Mouse (Mus musculus) kidney, adult 2 months (tissue): ENCODE data around the gene Arhgap6. TPM values are rescaled to one million over a fixed set of nuclear protein-coding genes. Genes with fewer than 3 reads are reported as not detected.

Source experiments
- DNase-seq: peaks from one replicate; pipeline ENCODE4 v3.0.0; 2021
- H3K27ac ChIP-seq: fragments of 200-500 bp; 2 replicates; pipeline ENCODE4 v1.5.1; 2012; ENCODE audit warnings: low read depth, low read length, control low read depth, inconsistent platforms; ENCODE audit not compliant: insufficient read depth
- H3K27me3 ChIP-seq: fragments of 200-500 bp; replicated peaks from 2 replicates; pipeline ENCODE4 v1.6.1; 2012; ENCODE audit warnings: mild to moderate bottlenecking, moderate library complexity, low read length, inconsistent platforms; ENCODE audit not compliant: control insufficient read depth, insufficient read depth
- H3K36me3 ChIP-seq: fragments of 200-500 bp; 2 replicates; pipeline ENCODE4 v1.6.1; 2012; ENCODE audit warnings: mild to moderate bottlenecking, moderate library complexity, low read length, inconsistent platforms; ENCODE audit not compliant: control insufficient read depth, insufficient read depth
- H3K4me1 ChIP-seq: fragments of 200-500 bp; 2 replicates; pipeline ENCODE4 v1.6.1; 2011; ENCODE audit warnings: low read length; ENCODE audit not compliant: control insufficient read depth, insufficient read depth
- H3K4me3 ChIP-seq: fragments of 200-500 bp; 2 replicates; pipeline ENCODE4 v1.5.1; 2011; ENCODE audit warnings: mild to moderate bottlenecking, low read depth, low read length, control low read depth; ENCODE audit not compliant: insufficient read depth
- CTCF ChIP-seq: fragments of 200-500 bp; conservative IDR thresholded peaks from 2 replicates; pipeline ENCODE4 v1.5.1; 2011; ENCODE audit warnings: low read depth, mild to moderate bottlenecking, control low read depth, low read length, moderate library complexity, mixed read lengths; ENCODE audit not compliant: insufficient read depth, insufficient read length
- POLR2A ChIP-seq: fragments of 200-500 bp; IDR thresholded peaks from one replicate; pipeline ENCODE4 v1.6.1; 2011; ENCODE audit warnings: low read depth, low read length, control low read depth
- WGBS: fragments of 180-500 bp; shearing (Covaris S2); methylation state at CpG from one replicate; pipeline ENCODE4 v1.1.7; 2018; 5-methylcytosine and 5-hydroxymethylcytosine counted together
- polyA plus RNA-seq: library from polyadenylated mRNA; depleted of rRNA; stranded (reverse); fragments of >200 nt; gene quantifications from 2 replicates; pipeline ENCODE4 v1.2.3, GENCODE M21; 2012

Arhgap6 gene
- polyA plus RNA-seq, 1 experiment = 3.9 TPM

DNA sequence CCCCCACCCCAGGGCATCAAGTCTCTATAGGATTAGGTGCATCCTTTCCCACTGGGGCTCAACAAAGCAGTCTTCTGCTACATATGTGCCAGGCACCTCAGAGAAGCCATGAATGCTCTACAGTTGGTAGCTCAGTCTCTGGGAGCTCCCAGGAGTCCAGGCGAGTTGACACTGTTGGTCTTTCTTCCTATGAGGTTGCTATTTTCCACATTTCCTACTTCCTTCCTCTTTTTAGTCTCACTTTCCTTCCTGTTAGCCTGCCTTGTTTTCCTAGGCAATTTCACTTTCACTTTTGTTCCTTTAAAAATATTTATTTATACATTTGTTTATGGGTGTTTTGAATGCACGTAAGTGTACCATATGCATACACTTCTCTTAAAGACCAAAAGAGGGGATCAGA is 29.3 kb downstream of the Arhgap6 start:
- Histone ChIP-seq H3K27me3 (no peaks in the 10 kb centered on the region), H3K27ac (no peak overlapping the region), H3K4me3 (no peak overlapping the region), H3K4me1 (no peaks in the 10 kb centered on the region; the same call in 1 of the 2 replicates), H3K36me3 (no peaks in the 10 kb centered on the region)
- DNase-seq = no peak
- TF ChIP-seq POLR2A (no peak), CTCF (no peak)
- 72% methylated on average over 2 of the region's 2 CpGs for WGBS

DNA sequence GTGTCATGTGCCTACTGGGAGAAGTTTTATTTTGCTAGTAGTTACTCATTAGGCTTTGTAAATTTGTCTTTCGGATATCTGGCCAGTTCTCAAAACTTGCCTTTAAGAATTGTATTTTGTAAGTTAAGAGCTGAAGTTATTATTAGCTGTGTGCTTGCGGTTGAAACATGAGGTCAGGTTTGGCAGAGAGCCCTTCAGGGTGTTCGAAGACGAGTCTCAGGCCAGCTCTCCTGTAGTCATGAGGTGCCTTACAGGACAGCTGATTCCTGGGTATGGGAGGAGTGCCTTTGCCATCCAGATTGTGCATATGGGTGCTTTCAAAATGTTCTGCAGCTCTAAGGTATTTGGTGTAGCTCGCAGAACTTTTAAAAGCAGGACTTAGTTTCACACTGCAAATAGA is 37.4 kb downstream of the Arhgap6 start:
- peak; percentile 8 for DNase-seq
- no peak overlapping the region for H3K27ac ChIP-seq
- H3K4me3 ChIP-seq = no peak overlapping the region
- TF ChIP-seq CTCF (no peak), POLR2A (no peak)
- H3K36me3 ChIP-seq = no peaks in the 10 kb centered on the region
- H3K4me1 ChIP-seq = no peaks in the 10 kb centered on the region; the same call in 1 of the 2 replicates
- no peaks in the 10 kb centered on the region for H3K27me3 ChIP-seq
- WGBS = 39% methylated on average over 5 of the region's 5 CpGs

DNA sequence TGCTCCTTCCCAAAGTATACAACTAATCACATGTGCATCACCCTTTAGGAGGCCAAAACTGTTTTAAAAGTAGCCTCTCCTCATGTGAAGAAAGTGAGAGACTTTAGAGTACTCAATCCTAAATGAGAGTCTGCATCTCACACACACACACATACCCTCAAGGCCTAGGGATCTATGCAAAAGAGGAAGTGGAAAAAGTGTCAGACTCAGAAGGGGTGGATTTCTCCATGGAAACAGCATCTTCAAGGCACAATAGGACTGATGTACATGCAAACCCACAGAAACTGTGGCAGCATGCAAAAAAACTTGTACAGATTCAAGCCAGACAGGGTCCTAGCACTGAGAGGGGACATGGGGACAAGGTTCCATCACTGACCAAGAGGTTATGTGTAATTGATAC is 53.2 kb downstream of the Arhgap6 start:
- Histone ChIP-seq H3K4me1 (no peaks in the 10 kb centered on the region), H3K4me3 (no peak overlapping the region), H3K27ac (no peak overlapping the region), H3K27me3 (no peaks in the 10 kb centered on the region), H3K36me3 (no peaks in the 10 kb centered on the region)
- TF ChIP-seq POLR2A = no peak
- no peak for TF ChIP-seq CTCF
- DNase-seq = no peak

DNA sequence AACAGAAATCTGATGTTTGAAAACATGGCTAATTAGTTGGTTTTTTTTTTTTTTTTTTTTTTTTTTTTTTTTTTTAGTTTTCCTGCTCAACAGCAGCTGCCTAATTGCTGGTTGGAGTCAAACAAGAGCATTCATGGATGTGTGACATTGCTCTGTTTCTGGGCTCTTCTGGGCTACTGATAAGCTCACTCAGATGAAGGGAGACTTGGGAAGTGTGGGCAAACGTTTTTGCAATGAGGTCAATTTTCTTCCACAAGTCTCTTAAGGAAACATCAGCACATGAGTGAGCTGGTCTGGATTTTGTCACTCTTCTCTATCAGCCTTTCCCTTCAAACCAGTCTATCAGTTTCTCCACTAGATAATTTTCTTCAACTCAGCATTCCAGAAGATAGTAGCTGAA is 79.8 kb downstream of the Arhgap6 start:
- Histone ChIP-seq H3K27ac (no peak overlapping the region), H3K4me3 (no peak overlapping the region), H3K27me3 (no peaks in the 10 kb centered on the region), H3K4me1 (no peaks in the 10 kb centered on the region), H3K36me3 (no peaks in the 10 kb centered on the region)
- TF ChIP-seq POLR2A (no peak), CTCF (no peak)
- DNase-seq = no peak
- WGBS = 15% methylated on average over 1 of the region's 1 CpGs

DNA sequence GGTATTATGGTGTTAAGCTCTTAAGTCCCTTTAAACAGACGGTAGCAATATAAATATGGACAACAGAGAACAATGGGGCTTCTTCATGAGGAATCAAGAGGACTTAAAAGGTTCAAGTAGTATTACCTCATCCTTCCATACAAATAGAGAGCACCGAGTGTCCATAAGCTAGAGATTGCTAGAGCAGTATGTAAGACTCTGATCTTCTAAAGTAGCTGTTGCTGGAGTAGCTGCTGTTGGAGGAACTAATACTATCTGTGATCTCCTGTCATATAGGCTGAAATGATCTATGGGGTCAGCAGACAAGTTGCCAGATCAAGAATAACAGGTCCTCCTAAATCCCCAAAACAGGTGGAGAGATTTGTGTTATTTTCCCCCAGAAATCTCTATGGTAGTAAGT is 108.7 kb downstream of the Arhgap6 start:
- no peak overlapping the region for H3K4me3 ChIP-seq
- WGBS = 85% methylated on average over 2 of the region's 2 CpGs
- TF ChIP-seq POLR2A = no peak
- TF ChIP-seq CTCF = no peak

DNA sequence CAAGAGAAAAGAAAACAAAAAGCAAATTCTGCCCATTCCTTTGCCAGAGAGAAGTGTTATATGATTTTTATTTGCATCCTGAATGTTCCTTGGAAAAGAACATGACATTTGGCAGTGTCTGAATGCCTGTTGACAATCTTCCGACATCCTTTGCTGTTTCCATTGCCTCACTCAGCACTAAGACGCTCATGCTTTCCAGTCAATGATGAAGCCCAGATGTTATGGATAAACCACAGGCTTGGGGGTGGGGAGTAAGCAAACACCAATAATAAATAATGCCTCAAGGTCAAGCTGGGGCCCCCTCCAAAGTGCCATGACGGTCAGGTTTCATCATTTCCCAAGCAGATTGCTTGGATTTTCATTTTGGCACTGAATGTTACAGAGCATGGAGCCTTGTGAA is 109.2 kb downstream of the Arhgap6 start:
- H3K27ac ChIP-seq = no peak overlapping the region
- no peaks in the 10 kb centered on the region for H3K4me1 ChIP-seq
- TF ChIP-seq POLR2A (no peak), CTCF (no peak)
- H3K36me3 ChIP-seq = no peaks in the 10 kb centered on the region
- no peaks in the 10 kb centered on the region for H3K27me3 ChIP-seq
- no peak for DNase-seq
- no peak overlapping the region for H3K4me3 ChIP-seq
- 71% methylated on average over 3 of the region's 3 CpGs for WGBS

More for the DNA sequence above, 108.7 kb downstream of the Arhgap6 start:
- Histone ChIP-seq H3K36me3 (no peaks in the 10 kb centered on the region), H3K27ac (no peak overlapping the region), H3K27me3 (no peaks in the 10 kb centered on the region), H3K4me1 (no peaks in the 10 kb centered on the region)
- no peak for DNase-seq

DNA sequence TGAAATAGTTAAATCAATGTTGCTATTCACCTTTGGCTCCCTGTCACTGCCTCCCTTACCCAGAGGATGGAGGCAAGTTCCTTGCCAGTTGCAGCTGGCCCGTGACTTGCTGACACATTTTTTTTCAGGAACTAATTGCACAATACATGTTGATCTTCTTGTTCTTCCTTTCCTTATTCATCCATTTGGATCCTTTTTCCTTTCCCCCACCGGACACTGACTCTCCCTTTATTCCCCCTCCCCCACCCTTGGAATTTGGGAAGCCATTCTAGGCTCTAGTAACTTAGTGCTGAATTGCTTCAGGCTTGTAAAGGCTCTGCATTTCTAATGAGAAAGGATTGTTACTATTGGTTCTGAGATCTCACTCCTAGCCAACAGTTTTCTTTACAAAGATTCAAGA is 112.7 kb downstream of the Arhgap6 start:
- 35% methylated on average over 2 of the region's 2 CpGs for WGBS
- TF ChIP-seq POLR2A (no peak), CTCF (no peak)

DNA sequence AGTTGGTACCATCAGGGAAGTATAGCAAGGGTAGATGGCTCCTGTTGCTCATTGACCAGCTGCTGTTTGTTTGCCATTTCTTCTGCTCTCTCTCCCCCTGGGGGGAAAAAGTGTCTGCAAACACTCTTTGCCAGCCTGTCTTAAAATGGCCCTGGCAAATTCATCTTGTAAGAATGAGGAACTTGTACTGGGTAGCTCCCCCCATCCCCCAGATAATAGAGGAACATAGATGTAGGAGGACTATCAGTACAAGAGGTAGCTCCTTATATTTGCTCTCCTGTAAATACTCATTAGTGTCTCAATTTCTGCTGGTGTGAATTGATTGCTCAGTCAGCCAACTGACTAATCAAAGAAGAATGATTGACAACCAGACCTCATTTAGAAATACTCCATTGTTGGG is 118.6 kb downstream of the Arhgap6 start:
- no peaks in the 10 kb centered on the region for H3K4me1 ChIP-seq
- H3K27ac ChIP-seq = no peak overlapping the region
- H3K36me3 ChIP-seq = no peaks in the 10 kb centered on the region
- TF ChIP-seq CTCF (no peak), POLR2A (no peak)
- H3K27me3 ChIP-seq = no peaks in the 10 kb centered on the region
- H3K4me3 ChIP-seq = no peak overlapping the region
- DNase-seq = no peak

More for the DNA sequence above, 112.7 kb downstream of the Arhgap6 start:
- DNase-seq = no peak
- Histone ChIP-seq H3K27ac (no peak overlapping the region), H3K4me3 (no peak overlapping the region), H3K4me1 (no peaks in the 10 kb centered on the region), H3K36me3 (no peaks in the 10 kb centered on the region), H3K27me3 (no peaks in the 10 kb centered on the region)
